ENCODE assay signal across 9 mouse cellular contexts in genomic region chr4:150651390-150652277, GRCm38 (mm10). TPM values are rescaled to one million over a fixed set of nuclear protein-coding genes. Genes with fewer than 3 reads are reported as not detected.
DNase-seq lines count a peak whose midpoint lies in the region; ATAC-seq and TF ChIP-seq lines count a peak whose summit lies in the region.
"Had no signal": no experiment of that assay in that cellular context is flagged by ENCODE, and none has a peak within 500 bp of the region (broad histone marks: within the 10 kb centered on the region; RNA-seq: fewer than 3 reads in every experiment).

Gene Slc45a1 (minus strand): TSS chr4:150652174.

- TF ChIP-seq POLR2A in thymus, adult 2 months (IDR thresholded peaks at IDR 0.05; ENCODE audit: control insufficient read depth, extremely low read depth, insufficient read depth, low read length, poor library complexity): no peak

- intact Hi-C loops in gastrocnemius, adult 2 months (cut with DNase I): no loop called here

- H3K9me3 ChIP-seq in embryonic facial prominence, embryonic 15.5 days (replicated peaks): no peaks in the 10 kb centered on the region
- no peaks in the 10 kb centered on the region for H3K9me3 ChIP-seq in midbrain, postnatal 0 days (ENCODE audit: low read length)

- 0 out of 2 replicates have a peak, but pooled peaks have one; percentile 10 for TF ChIP-seq CTCF in thymus, adult 2 months (IDR thresholded peaks at IDR 0.05; ENCODE audit: borderline replicate concordance, control insufficient read depth, extremely low read depth, insufficient read depth, low read length, poor library complexity)
- peak; percentile 53 for TF ChIP-seq CTCF in midbrain, postnatal 0 days (IDR thresholded peaks at IDR 0.05)
- no peak for TF ChIP-seq CTCF in gastrocnemius, adult 2 months (IDR thresholded peaks at IDR 0.05)

- DNase-seq in thymus, adult 2 months: no peak
- no peak for DNase-seq in thymus, postnatal 25 days
- DNase-seq in layer of hippocampus, adult 9-11 months: peak; percentile 46
- peak; percentile 68 for DNase-seq in midbrain, postnatal 0 days (ENCODE audit: low spot score)
- no peak for DNase-seq in ovary, postnatal 36 days (ENCODE audit: low spot score)
- DNase-seq in gastrocnemius, adult 2 months: no peak
- no peak for DNase-seq in lung, postnatal 10 days

- ATAC-seq in embryonic facial prominence, embryonic 15.5 days (ENCODE audit: insufficient number of reproducible peaks, low FRiP score, low TSS enrichment, low read depth): no peak
- ATAC-seq in midbrain, postnatal 0 days (ENCODE audit: low FRiP score): peak; percentile 67

- peaks cover 5% of the 10 kb centered on the region; the same call in 1 of the 2 replicates for H3K27me3 ChIP-seq in thymus, adult 2 months (ENCODE audit: control insufficient read depth, insufficient read depth, low read length)
- H3K27me3 ChIP-seq in embryonic facial prominence, embryonic 15.5 days: peaks cover 21% of the 10 kb centered on the region
- H3K27me3 ChIP-seq in midbrain, postnatal 0 days (ENCODE audit: insufficient read depth, low read length): no peaks in the 10 kb centered on the region

- H3K9ac ChIP-seq in embryonic facial prominence, embryonic 15.5 days: no peak within 1 kb of the TSS
- peak within 1 kb of the TSS; percentile 73 for H3K9ac ChIP-seq in midbrain, postnatal 0 days (replicated peaks; ENCODE audit: low read length, poor library complexity, severe bottlenecking)

- 19% methylated on average over 41 of the region's 41 CpGs for WGBS in thymus, adult 2 months
- 8% methylated on average over 41 of the region's 41 CpGs for WGBS in embryonic facial prominence, embryonic 15.5 days
- WGBS in midbrain, postnatal 0 days: 4% methylated on average over 41 of the region's 41 CpGs

- no peak within 1 kb of the TSS for H3K4me3 ChIP-seq in thymus, adult 2 months (ENCODE audit: control insufficient read depth, insufficient read depth, low read length)
- peak within 1 kb of the TSS; percentile 32 for H3K4me3 ChIP-seq in embryonic facial prominence, embryonic 15.5 days (replicated peaks)
- peak within 1 kb of the TSS; percentile 78 for H3K4me3 ChIP-seq in midbrain, postnatal 0 days (ENCODE audit: low read depth, low read length)
- H3K4me3 ChIP-seq in gastrocnemius, adult 2 months: no peak within 1 kb of the TSS

- H3K27ac ChIP-seq in thymus, adult 2 months (ENCODE audit: control insufficient read depth, insufficient read depth, low read length): no peak within 1 kb of the TSS
- H3K27ac ChIP-seq in embryonic facial prominence, embryonic 15.5 days (replicated peaks): no peak within 1 kb of the TSS
- peak within 1 kb of the TSS; percentile 69 for H3K27ac ChIP-seq in midbrain, postnatal 0 days (ENCODE audit: low read depth, low read length)
- H3K27ac ChIP-seq in gastrocnemius, adult 2 months: no peak within 1 kb of the TSS

- peak within 1 kb of the TSS; percentile 51 for H3K4me2 ChIP-seq in embryonic facial prominence, embryonic 15.5 days (replicated peaks)
- peak within 1 kb of the TSS; percentile 47 for H3K4me2 ChIP-seq in midbrain, postnatal 0 days (ENCODE audit: low read depth, low read length, poor library complexity, severe bottlenecking)

- H3K4me1 ChIP-seq in thymus, adult 2 months (replicated peaks; ENCODE audit: control insufficient read depth, insufficient read depth, low read length): peaks cover 3% of the 10 kb centered on the region; the same call in 1 of the 2 replicates
- H3K4me1 ChIP-seq in embryonic facial prominence, embryonic 15.5 days: peaks cover 13% of the 10 kb centered on the region; the same call in 1 of the 2 replicates
- H3K4me1 ChIP-seq in midbrain, postnatal 0 days (ENCODE audit: insufficient read depth, low read length): no peaks in the 10 kb centered on the region

- H3K36me3 ChIP-seq in thymus, adult 2 months (ENCODE audit: control insufficient read depth, insufficient read depth, low read length): no peaks in the 10 kb centered on the region
- no peaks in the 10 kb centered on the region for H3K36me3 ChIP-seq in embryonic facial prominence, embryonic 15.5 days
- H3K36me3 ChIP-seq in midbrain, postnatal 0 days (ENCODE audit: insufficient read depth, low read length): 0 out of 2 replicates have a peak, but pooled peaks cover 4% of the 10 kb centered on the region

RNA-seq across cellular contexts. Expression of gene Slc45a1, which starts in this region (rescaled TPM):
- polyA plus RNA-seq in thymus, adult 2 months (2012; rRNA removed): 0.03 TPM in 1 of 2 replicates, not detected in the other
- polyA plus RNA-seq in embryonic facial prominence, embryonic 15.5 days (2015; fragmentation: Nextera tagmentation; extraction: Ambion mirVana): 0.43 and 0.76 TPM in 2 replicates
- total RNA-seq in midbrain, postnatal 0 days (2014; rRNA removed): 49.1 and 51.1 TPM in 2 replicates
- polyA plus RNA-seq in midbrain, postnatal 0 days (2015; fragmentation: Nextera tagmentation; extraction: Ambion mirVana): 54.8 and 58.4 TPM in 2 replicates
- not detected for total RNA-seq in gastrocnemius, adult 2 months (2021)
- polyA plus RNA-seq: liver, embryonic 16.5 days had no signal

Comparison
In these comparisons a context has a peak if more than half of its experiments do, and no peak if none do; other contexts are left out.
1. RNA of gene Slc45a1 (total RNA-seq): 49.1 to 51.1 TPM in midbrain, postnatal 0 days; not detected in gastrocnemius, adult 2 months; every median in the first group is over 10 times any median in the second.
2. RNA of gene Slc45a1 (polyA plus RNA-seq): 54.8 to 58.4 TPM in midbrain, postnatal 0 days; 0.43 to 0.76 TPM in embryonic facial prominence, embryonic 15.5 days and 0.03 TPM in thymus, adult 2 months; every median in the first group is over 10 times any median in the second.
3. DNase-seq: peak in layer of hippocampus, adult 9-11 months (single experiment) and midbrain, postnatal 0 days (single experiment); none in thymus, adult 2 months (single experiment), thymus, postnatal 25 days (single experiment), ovary, postnatal 36 days (single experiment), gastrocnemius, adult 2 months (single experiment) and lung, postnatal 10 days (single experiment).
4. H3K4me3 ChIP-seq: peak in embryonic facial prominence, embryonic 15.5 days (single experiment) and midbrain, postnatal 0 days (single experiment); none in thymus, adult 2 months (single experiment) and gastrocnemius, adult 2 months (single experiment).